Mouse (Mus musculus) E14TG2a.4 (cell line): ENCODE measurements at regions not wholly inside any gene's neighbourhood (a gene's known extent, or its start where the extent isn't known, plus 50 kb on each side); places are given as distances from the start of the nearest gene placed in this dataset.

Source experiments
- CTCF ChIP-seq: conservative IDR thresholded peaks from 2 replicates; pipeline ENCODE4 v1.5.1; 2014; ENCODE audit warnings: low read length
- NANOG ChIP-seq: IDR thresholded peaks from 2 replicates; pipeline ENCODE4 v1.6.1; 2014; ENCODE audit warnings: borderline replicate concordance, low read length, mixed read lengths

- TF ChIP-seq NANOG (no peak), CTCF (no peak)
Measured at GRCm38 (mm10) chr4:47620700-47621099, 146.2 kb downstream of the Sec61b start.
